Mouse (Mus musculus): ENCODE results near the gene Mroh2a.

- TF ChIP-seq HCFC1 (IDR thresholded peaks at IDR 0.05; ENCODE audit: borderline replicate concordance, insufficient read depth, low read length) (no peak), CHD2 (IDR thresholded peaks at IDR 0.05; ENCODE audit: low read depth, low read length) (no peak)
Measured at GRCm38 (mm10) chr1:88245881-88246280, 19.1 kb downstream of the Mroh2a start.

All from ES-E14 (cell line).